Mouse (Mus musculus) bone marrow, adult 2 months (tissue): Measurements from ENCODE around the gene Cd300ld3. TPM values are rescaled to one million over a fixed set of nuclear protein-coding genes. Genes with fewer than 3 reads are reported as not detected.

ENCODE experiments used
- H3K27ac ChIP-seq: fragments of 200-500 bp; 2 replicates; pipeline ENCODE4 v1.5.1; 2012; ENCODE audit warnings: low read depth, mild to moderate bottlenecking, control low read depth, inconsistent platforms, low read length; ENCODE audit not compliant: control insufficient read depth, poor library complexity, insufficient read depth
- H3K4me1 ChIP-seq: fragments of 200-500 bp; 2 replicates; pipeline ENCODE4 v1.6.1; 2011; ENCODE audit warnings: low read length; ENCODE audit not compliant: control insufficient read depth, insufficient read depth
- H3K4me3 ChIP-seq: fragments of 200-500 bp; replicated peaks from 2 replicates; pipeline ENCODE3; 2011; ENCODE audit warnings: mild to moderate bottlenecking, low read depth, low read length, control low read depth; ENCODE audit not compliant: control insufficient read depth
- CTCF ChIP-seq: fragments of 200-500 bp; IDR thresholded peaks from 2 replicates; pipeline ENCODE4 v1.5.1; 2011; ENCODE audit warnings: low read length, control low read depth; ENCODE audit not compliant: control insufficient read depth, insufficient read depth
- POLR2A ChIP-seq: fragments of 200-500 bp; IDR thresholded peaks from 2 replicates; pipeline ENCODE4 v1.6.1; 2011; ENCODE audit warnings: low read depth, mild to moderate bottlenecking, control low read depth, low read length, borderline replicate concordance; ENCODE audit not compliant: control insufficient read depth
- WGBS: fragments of 180-500 bp; shearing (Covaris S2); methylation state at CpG from one replicate; pipeline ENCODE4 v1.1.7; 2018; 5-methylcytosine and 5-hydroxymethylcytosine counted together
- polyA plus RNA-seq: library from polyadenylated mRNA; stranded (reverse); fragments of >200 nt; gene quantifications from 2 replicates; pipeline ENCODE4 v1.2.4, GENCODE M21; 2011; ENCODE audit warnings: low replicate concordance; ENCODE audit not compliant: missing spikeins, insufficient read depth, insufficient read length

Cd300ld3 gene
- 1.8 and 3.9 TPM in 2 replicates for polyA plus RNA-seq

- WGBS, result 40% methylated on average over 2 of the region's 2 CpGs
- peak within 1 kb of the TSS; percentile 55 for H3K27ac ChIP-seq
- no peak within 1 kb of the TSS for H3K4me3 ChIP-seq
- TF ChIP-seq POLR2A (no peak), CTCF (no peak)
- H3K4me1 ChIP-seq, result peaks cover 1% of the 10 kb centered on the region; the same call in 1 of the 2 replicates
These were observed at the start of gene Cd300ld3 for GRCm38 (mm10) chr11:115048259-115048658. Gene Cd300ld3, minus strand, starts transcription at chr11:115048409.

GRCm38 (mm10) chr11:115092140-115092539 lies 43.9 kb upstream of the Cd300ld3 start:
- TF ChIP-seq CTCF (no peak), POLR2A (no peak)
- WGBS, result 26% methylated on average over 4 of the region's 4 CpGs
- no peaks in the 10 kb centered on the region; the same call in 1 of the 2 replicates for H3K4me1 ChIP-seq
- H3K4me3 ChIP-seq, result no peak overlapping the region
- H3K27ac ChIP-seq, result no peak overlapping the region

GRCm38 (mm10) chr11:115091362-115091901 lies 43.2 kb upstream of the Cd300ld3 start, which contains the start of gene Rab37:
Gene Rab37, plus strand, starts transcription at chr11:115091431.
- no peak within 1 kb of the TSS for H3K4me3 ChIP-seq
- TF ChIP-seq CTCF (no peak), POLR2A (no peak)
- no peak within 1 kb of the TSS for H3K27ac ChIP-seq
- WGBS, result 5% methylated on average over 36 of the region's 36 CpGs
- no peaks in the 10 kb centered on the region; the same call in 1 of the 2 replicates for H3K4me1 ChIP-seq

- Histone ChIP-seq H3K27ac (no peak overlapping the region), H3K4me3 (no peak overlapping the region), H3K4me1 (no peaks in the 10 kb centered on the region; the same call in 1 of the 2 replicates)
- no peak for TF ChIP-seq POLR2A
- TF ChIP-seq CTCF, result peak; percentile 73
- WGBS, result 71% methylated on average over 6 of the region's 6 CpGs
These were observed 41.6 kb upstream of the Cd300ld3 start for GRCm38 (mm10) chr11:115089853-115090252.

GRCm38 (mm10) chr11:115086213-115086612 lies 38.0 kb upstream of the Cd300ld3 start:
- WGBS, result 36% methylated on average over 7 of the region's 7 CpGs
- TF ChIP-seq CTCF (no peak), POLR2A (no peak)
- no peaks in the 10 kb centered on the region; the same call in 1 of the 2 replicates for H3K4me1 ChIP-seq

GRCm38 (mm10) chr11:115085064-115085463 lies 36.9 kb upstream of the Cd300ld3 start:
- H3K4me1 ChIP-seq, result peaks cover 2% of the 10 kb centered on the region; the same call in 1 of the 2 replicates
- TF ChIP-seq CTCF (no peak), POLR2A (no peak)
- H3K4me3 ChIP-seq, result no peak overlapping the region
- no peak overlapping the region for H3K27ac ChIP-seq
- 81% methylated on average over 8 of the region's 8 CpGs for WGBS

More at GRCm38 (mm10) chr11:115086213-115086612, 38.0 kb upstream of the Cd300ld3 start:
- no peak overlapping the region for H3K4me3 ChIP-seq
- no peak overlapping the region for H3K27ac ChIP-seq

GRCm38 (mm10) chr11:115084595-115084994 lies 36.4 kb upstream of the Cd300ld3 start:
- 63% methylated on average over 12 of the region's 12 CpGs for WGBS
- no peak for TF ChIP-seq CTCF
- TF ChIP-seq POLR2A, result no peak
- peaks cover 2% of the 10 kb centered on the region; the same call in 1 of the 2 replicates for H3K4me1 ChIP-seq
- H3K27ac ChIP-seq, result no peak overlapping the region
- H3K4me3 ChIP-seq, result no peak overlapping the region

GRCm38 (mm10) chr11:115083376-115084139 lies 35.3 kb upstream of the Cd300ld3 start:
- H3K4me3 ChIP-seq, result no peak overlapping the region
- 36% methylated on average over 18 of the region's 18 CpGs for WGBS
- H3K4me1 ChIP-seq, result peaks cover 3% of the 10 kb centered on the region; the same call in 1 of the 2 replicates
- TF ChIP-seq POLR2A (no peak), CTCF (peak; percentile 89)
- H3K27ac ChIP-seq, result no peak overlapping the region
